Mouse (Mus musculus): ENCODE measurements at regions not wholly inside any gene's neighbourhood (a gene's known extent, or its start where the extent isn't known, plus 50 kb on each side); places are given as distances from the start of the nearest gene placed in this dataset.

- TF ChIP-seq POLR2A (IDR thresholded peaks at IDR 0.05; ENCODE audit: insufficient read length, low read depth) (no peak), MAX (IDR thresholded peaks at IDR 0.05; ENCODE audit: low read depth) (no peak), POLR2AphosphoS2 (IDR thresholded peaks at IDR 0.05; ENCODE audit: insufficient read length, low read depth) (no peak), USF1 (IDR thresholded peaks at IDR 0.05; ENCODE audit: low read depth) (no peak), MYOD1 (IDR thresholded peaks at IDR 0.05; ENCODE audit: control insufficient read depth in 1 of 3, insufficient read length in 2 of 3, low read depth in 2 of 3) (no peak), TCF12 (IDR thresholded peaks at IDR 0.05; ENCODE audit: insufficient read depth, poor library complexity, severe bottlenecking) (no peak), E2F4 (IDR thresholded peaks at IDR 0.05; ENCODE audit: insufficient read depth) (no peak), MYOG (IDR thresholded peaks at IDR 0.05; ENCODE audit: control insufficient read depth in 1 of 3, insufficient read depth in 1 of 3, insufficient read length in 2 of 3, low read depth in 2 of 3) (no peak), REST (IDR thresholded peaks at IDR 0.05; ENCODE audit: insufficient read depth, insufficient read length) (no peak), CEBPB (IDR thresholded peaks at IDR 0.05; ENCODE audit: insufficient read depth, poor library complexity, severe bottlenecking) (no peak), TCF3 (IDR thresholded peaks at IDR 0.05; ENCODE audit: insufficient read length, low read depth) (no peak)
These were observed 230.8 kb downstream of the Gsdmc2 start for GRCm38 (mm10) chr15:63614191-63614590.
